Mouse (Mus musculus) layer of hippocampus, adult 8-10 months (tissue): Measurements from ENCODE around the gene Capn12. TPM values are rescaled to one million over a fixed set of nuclear protein-coding genes. Genes with fewer than 3 reads are reported as not detected.
"Not testable (repeated sequence)": the region's sequence is repeated elsewhere in the genome, so short reads cannot be mapped to it uniquely, and the experiment has no call there.

Experiments
- DNase-seq, 2 experiments: peaks; one replicate each; pipeline ENCODE4 v3.0.0; 2022; ENCODE audit warnings: low spot score in 2 of 2
- total RNA-seq, 4 experiments: library from RNA; stranded (reverse); gene quantifications; 2 replicates each; pipeline ENCODE4 v1.2.4; 2022

Capn12 gene
- total RNA-seq, 4 experiments from 2014 or later, result 0.25 to 0.61 (median 0.41) TPM

DNA sequence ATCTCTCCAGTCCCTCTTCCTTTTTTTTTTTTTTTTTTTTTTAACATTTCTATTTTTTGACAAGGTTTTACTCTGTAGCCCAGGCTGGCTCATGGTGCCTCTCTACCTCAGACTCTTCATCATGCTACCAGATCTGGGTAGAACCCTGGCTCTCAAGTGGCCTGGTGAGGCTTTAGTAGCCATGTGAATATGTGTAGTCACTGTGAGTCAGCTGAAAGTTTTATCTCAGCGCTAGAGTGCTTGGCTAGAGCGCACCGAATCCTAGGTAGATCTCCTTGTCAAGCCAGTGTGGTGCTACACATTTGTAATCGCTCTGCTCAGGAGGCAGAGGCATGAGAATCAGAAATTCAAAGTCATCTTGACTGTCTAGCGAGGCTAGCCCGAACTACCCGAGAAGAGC lies 4.1 kb upstream of the Capn12 start:
- no peak for DNase-seq

DNA sequence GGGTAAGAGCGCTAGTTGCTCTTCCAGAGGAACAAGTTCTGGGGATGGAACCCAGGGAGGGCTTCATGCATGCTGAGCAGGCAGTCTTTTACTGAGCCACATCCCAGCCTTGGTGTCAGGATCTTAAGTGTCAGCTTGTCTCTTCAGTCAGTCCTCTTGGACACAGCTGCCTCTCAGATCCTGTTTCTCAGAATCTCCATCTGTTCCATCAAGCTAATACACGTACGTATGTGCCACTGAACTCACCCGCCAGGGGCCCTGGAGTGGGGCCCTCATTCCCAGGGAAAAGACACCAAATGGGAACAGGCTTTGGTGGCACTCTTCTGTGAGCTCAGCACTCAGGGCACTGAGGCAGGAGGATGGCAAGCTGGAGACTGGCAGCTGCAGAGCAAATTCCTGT lies 3.4 kb upstream of the Capn12 start:
- no peak for DNase-seq

DNA sequence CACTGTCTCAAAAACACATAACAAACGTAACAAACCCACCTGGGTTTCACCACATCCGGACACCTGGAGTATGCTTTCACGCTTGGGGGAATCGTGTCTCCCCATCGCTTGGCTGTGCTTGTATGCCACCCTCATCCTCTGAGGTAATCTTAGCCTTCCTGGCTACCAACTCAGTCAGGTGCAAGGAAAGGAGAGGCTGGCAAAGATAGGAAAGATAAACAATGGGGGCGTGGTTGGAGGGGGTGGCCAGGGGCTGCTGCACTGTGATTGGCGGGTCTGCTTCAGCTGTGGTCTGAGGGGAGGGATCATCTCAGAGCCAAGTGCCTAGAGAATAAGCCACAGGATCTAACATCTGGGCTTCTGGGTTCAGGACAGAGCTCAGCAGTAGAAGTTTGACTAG lies 1.6 kb upstream of the Capn12 start:
- no peak for DNase-seq

DNA sequence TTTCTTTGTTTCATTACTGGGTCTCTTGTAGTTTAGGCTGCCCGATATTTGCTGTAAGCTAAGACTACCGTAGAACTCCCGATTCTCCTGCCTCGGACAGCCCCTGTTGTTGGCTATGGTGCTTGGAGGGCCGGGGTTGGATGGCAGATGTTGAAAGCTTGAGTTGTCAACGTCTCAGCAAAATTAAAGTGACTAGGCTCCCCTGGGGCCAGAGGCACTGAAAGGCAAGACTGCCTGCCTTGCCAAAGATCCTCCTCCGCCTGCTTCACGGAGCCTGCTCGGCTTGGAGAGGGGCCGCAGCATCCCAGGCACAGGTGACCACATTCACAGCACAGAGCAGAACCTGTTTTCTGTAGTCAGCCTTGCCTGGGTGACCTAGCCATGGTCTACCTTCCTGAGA lies 668 bp upstream of the Capn12 start:
- no peak for DNase-seq

DNA sequence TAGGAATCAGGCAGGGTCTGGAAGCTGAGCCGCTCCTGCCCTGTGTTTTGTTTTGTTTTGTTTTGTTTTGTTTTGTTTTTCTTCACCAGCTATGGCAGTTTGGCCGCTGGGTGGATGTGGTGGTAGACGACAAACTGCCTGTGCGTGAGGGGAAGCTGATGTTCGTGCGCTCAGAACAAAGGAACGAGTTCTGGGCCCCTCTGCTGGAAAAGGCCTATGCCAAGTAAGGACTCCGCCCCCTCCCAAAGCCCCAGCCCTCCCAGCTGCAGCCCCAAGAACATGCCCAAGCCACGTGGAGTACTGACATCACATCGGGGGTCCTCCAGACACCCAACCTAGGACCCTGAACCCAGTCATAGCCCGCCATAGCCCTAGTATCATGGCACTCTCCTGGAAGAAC lies 1.8 kb downstream of the Capn12 start:
- no peak for DNase-seq

DNA sequence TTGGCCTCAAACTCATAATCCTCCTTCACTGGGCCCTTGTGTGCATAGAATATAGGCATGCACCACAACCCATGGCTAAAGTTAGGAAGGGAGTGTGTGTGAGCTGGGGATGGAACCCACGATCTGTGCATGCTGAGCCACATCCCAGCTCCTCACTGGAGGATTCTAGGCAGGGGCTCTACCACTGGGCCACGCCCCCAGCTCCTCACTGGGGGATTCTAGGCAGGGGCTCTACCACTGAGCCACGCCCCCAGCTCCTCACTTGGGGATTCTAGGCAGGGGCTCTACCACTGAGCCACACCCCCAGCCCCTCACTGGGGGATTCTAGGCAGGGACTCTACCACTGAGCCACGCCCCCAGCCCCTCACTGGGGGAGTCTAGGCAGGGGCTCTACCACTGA lies 2.5 kb downstream of the Capn12 start:
- DNase-seq, result not testable (repeated sequence)

DNA sequence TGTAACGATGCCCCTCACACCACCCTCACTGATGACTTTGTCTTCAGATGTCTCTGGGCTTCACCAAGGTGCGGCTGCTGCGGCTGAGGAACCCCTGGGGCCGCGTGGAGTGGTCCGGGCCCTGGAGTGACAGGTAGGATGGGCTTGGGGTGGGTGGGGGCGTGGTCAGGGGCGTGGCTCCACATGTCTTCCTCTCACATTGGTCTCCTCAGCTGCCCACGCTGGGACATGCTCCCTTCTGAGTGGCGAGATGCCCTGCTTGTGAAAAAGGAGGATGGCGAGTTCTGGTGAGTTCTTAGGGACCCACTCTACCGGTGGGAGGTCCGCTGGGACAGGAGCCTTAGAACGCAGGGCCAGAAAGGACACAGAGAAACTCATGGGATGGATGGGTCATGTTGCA lies 5.3 kb downstream of the Capn12 start:
- no peak for DNase-seq

DNA sequence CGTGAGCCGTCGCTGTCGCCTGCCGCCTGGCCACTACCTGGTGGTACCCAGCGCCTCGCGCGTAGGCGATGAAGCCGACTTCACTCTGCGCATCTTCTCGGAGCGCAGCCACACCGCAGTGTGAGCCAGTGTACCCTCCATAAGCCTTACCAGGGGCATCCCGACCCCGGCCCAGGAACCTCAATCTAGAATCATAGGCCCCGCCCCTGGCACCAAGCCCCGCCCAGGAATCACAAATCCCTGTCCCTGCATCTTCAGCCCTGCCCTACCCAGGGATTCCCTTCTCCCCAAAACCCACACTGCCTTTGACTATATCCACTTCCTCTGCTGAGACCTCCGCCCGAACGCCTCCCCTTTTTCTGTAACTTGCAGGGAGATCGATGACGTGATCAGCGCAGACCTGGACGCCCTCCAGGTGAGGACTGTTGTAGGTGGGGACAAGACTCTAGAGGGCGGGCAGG lies 7.5 kb downstream of the Capn12 start:
- DNase-seq, result no peak

DNA sequence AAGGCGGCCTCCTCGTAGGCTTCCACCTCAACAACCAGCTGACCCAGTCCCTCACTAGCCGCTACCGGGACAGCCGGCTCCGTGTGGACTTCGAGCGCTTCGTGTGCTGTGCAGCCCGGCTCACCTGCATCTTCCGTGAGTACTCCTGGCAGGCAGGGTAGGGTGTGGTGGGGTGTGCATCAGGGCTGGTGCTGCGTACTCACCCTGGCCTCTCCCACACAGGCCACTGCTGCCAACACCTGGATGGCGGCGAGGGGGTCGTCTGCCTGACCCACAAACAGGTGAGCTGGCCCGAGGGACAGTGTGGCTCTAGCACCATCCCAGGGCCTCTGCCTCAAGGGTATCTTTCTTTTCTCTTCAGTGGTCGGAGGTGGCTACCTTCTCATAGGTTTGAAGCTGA lies 11.4 kb downstream of the Capn12 start:
- no peak for DNase-seq

DNA sequence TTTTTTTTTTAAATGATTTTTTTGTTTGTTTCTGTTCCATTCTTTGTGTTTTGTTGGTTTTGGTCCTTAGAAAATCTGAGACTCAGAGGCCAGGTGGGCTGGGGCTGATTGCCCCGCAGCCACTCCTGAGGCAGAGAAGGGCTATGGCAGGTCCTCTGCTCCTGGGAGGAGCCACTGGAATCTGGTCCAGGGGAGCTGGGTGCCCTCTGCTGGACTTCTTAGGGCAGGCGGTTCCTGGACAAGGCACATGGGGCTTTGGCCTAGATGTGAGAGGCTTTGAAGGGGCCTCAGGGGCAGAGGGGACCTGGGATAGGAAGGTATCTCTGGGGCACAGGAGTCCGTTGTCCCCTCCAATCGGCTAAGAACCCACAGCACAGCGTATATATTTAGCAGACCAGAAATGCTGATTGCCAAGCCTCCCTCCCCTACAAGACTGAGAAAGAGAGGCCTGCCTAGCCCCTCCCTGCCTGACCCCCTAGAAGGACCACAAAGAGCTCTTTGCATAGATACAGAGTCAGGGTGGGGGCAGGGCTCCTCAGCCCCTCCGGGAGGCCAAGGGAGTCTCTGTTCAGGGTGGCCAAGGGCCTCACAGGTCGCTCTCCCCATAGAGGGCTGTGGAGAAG lies 12.5 kb downstream of the Capn12 start:
- DNase-seq, result no peak

DNA sequence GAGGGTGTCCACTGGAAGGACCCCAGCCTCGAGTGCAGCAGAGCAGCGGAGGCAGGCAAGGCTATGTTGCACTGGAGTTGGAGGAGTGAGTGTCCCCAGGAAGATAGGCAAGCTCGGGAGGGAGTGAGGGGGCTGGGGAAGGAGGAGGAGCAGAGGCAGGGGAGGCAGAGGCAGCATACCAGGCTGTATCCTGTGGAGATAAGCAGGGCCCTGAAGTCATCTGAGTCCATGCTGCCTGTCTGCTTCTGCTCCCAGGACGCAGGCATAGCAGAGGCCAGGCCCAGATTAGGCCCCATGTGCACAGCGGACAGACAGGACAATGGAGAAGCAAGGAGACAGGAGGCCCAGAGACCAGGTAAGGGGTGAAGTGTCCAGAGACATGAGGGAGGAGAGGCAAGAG lies 13.7 kb downstream of the Capn12 start:
- no peak for DNase-seq

DNA sequence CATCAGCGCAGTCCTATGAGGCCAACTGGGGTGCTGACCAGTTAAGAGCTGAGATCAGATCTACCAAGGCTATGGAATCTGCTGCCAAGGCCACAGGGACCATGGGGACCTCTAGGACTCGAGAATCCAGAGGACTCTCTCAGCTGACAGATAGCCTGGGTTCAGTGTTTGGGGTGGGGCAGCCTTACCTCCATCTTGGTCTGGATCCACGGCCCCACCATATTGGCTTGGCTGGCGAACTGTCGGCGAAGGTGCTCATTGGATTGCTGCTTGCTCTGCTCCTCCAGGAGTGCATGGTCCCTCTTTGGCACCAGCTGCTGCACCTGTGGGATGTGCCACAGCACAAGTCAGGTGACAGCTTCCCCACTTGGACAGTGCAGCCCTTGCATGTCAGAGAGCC lies 16.4 kb downstream of the Capn12 start:
- no peak for DNase-seq

DNA sequence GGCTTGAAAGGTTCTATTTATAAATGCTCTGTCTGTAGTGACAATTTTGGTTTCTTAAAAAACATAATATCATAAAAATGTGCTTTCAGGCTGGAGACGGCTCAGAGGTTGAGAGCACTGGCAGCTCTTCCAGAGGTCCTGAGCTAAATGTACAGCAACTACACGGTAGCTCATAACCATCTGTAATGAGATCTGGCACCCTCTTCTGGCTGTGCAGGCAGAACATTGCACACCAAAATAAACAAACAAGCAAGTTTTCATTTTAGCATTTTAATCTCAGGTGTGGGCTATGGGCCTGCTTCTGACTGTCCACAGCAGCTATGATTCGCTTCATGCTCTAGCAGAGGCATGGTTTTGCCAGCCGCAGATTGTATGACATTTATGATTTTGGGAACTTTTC lies 18.8 kb downstream of the Capn12 start:
- no peak for DNase-seq

DNA sequence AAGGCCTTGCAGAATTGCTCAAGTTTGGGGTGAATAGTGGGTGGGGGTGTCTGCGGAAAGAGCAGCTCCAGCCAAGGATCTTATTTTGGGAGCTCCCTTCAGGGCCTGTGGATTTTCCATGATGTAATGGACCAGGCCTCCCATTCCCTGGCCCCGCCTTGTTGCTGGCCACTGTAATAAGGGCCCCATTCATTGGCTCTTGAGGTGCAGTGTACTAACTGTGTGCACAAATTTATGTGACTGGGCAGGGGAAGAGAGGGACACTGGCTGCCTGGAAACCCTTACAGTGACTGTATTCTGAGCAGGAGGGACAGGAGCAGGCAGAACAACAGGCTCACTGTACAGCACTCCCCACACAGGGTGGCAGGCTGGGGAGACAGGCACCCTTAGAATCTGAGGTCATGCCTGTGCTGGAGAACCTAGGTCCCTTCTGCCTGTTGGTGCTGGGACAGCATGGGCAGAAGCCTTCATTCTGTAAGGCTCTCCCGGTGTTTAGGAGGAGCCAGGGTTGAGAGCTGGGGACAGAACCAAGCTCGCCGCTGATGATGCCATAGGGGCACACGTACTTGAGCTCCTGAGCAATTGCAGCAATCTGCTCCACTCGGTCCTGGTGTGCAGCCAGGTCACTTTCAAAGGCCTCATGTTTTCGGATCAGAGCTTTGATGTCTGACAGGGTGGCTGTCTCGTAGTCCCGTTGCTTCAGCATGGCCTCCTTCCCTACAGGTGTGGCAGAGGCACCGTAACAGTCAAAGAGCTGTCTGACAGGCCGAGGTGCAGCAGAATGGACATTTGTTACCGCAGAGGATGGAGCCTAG lies 20.3 kb downstream of the Capn12 start:
- DNase-seq, result peak in 1 of 2 experiments; percentile 60

DNA sequence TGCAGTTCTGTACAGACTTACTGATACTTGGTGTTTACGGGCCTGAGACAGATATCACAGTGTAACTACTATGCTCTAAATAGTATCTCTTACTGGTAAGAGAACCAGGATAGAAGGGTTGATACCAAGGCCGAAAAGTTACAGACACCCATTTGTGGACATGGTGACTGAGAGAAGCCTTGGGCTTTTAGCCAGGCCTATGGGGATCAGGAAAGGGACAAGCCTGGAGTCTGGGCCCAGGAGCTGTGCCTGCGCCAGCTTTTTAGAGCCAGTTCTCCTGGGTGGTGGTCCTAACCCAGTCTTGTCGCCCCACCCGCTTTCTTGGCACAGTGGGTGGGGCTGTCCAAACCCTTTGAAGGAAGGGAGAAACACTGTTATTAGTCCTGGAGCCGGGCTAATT lies 21.0 kb downstream of the Capn12 start:
- no peak for DNase-seq

DNA sequence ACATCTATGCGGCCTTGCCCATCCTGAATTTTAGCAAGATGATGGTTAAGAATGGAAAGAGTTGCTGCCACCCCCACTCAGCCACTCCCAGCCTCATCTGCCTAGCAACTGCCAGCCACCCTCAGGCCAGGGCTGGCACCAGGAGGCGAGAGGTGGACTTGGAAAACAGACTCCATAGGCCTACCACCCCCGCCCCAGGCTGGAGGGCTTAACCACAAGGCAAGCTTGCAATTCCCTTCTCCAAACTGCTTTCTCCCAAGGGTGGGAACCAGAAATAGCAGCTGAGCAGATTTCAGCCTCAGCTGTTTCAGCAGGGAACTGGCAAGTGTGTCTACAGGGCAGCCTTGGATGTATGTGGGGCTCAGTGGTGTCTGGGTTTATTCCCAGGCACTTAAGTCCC lies 21.6 kb downstream of the Capn12 start:
- DNase-seq, result peak; percentile 59 to 78

DNA sequence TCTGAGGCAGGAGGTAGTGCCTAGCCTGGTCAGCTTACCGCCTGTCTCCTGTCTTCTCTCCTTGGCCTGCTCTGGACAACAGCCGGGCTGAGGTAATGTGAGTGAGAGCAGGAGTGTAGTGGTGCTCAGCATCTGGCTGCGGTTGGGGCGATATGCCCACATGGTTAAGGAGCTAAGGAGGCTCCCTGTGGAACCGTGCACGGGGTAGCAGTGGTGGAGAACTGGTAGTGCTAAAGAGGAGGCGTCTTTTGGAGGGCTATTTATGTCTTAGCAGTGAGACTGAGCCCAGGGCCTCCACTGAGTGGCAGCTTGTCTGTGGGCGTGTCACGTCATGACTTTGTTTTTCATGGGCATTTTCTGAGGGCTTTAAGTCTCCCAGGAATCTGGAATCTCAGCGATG lies 22.6 kb downstream of the Capn12 start:
- DNase-seq, result peak; percentile 73 to 77

DNA sequence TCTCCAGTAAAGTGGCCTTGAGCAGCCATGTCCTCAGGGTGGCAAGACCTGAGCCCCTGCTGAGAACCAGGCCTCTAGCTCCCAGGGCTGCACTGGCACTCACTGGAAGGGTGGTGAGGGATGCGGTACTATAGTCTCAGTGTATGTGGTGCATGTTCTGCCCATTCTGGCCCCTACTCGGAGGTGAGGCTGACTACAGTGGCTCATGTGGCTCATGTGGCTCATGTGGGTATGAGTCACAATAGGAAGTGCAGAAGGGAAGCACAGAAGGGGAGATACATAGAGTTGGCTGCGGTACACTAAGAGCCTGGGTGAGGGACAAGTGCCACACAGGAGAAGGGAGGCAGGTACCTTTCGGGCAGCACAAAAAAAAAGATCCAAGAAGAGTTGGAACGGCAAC lies 26.0 kb downstream of the Capn12 start:
- DNase-seq, result no peak

DNA sequence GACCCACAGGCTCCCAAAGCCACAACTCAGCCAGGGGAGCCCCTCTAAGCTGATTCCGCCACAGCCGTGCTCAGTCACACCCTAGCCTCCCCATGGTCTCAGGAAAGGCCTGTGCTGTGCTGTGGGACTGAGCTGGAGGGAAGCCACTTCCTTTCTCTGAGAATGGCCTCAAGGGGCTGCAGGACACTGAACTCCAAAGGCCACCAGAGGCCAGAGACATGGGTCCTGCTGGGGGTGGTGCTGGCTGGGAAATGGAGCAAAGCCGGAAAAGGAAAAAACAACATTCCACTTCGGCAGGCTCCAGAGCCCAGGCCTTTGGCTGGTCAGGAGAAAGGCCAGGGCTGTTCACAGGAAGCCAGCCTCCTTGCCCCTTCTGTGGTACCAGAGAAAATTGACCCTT lies 30.4 kb downstream of the Capn12 start:
- no peak for DNase-seq

DNA sequence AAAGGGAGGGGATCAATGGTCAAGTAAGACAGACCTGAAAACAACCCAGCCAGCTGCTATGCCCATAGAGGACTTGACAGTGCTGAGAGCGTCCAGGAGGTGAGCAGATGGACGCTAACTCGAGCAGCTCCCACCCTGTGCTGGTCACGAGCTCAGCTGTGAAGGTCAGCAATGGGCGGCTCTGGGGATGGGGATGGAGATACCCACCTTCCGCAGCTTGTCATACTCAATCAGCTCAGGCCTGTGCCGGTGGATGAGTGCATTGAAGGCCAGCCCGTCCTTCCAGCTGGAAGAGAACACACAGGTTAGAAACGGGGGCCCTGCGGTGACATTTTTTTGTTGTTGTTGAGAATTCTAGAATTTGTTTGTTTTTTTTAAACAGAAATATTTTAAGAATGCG lies 31.9 kb downstream of the Capn12 start:
- no peak for DNase-seq

DNA sequence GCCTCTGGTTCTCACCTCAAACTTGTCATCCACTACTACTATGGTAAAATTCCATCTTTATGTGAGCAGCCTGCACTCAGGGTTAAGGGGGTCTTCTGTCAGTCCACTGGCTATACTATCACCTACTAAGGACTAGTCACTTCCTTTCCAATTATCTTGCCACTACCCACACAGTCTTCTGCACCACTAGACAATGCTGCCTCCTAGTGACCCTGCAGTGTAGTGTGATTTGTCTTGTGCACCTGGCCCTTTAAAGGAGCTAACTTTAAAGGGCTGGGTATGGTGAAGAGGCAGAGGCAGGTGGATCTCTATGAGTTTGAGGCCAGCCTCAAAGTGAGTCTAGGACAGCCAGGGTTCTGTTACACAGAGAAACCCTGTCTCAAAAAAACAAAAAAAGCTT lies 35.3 kb downstream of the Capn12 start:
- no peak for DNase-seq

DNA sequence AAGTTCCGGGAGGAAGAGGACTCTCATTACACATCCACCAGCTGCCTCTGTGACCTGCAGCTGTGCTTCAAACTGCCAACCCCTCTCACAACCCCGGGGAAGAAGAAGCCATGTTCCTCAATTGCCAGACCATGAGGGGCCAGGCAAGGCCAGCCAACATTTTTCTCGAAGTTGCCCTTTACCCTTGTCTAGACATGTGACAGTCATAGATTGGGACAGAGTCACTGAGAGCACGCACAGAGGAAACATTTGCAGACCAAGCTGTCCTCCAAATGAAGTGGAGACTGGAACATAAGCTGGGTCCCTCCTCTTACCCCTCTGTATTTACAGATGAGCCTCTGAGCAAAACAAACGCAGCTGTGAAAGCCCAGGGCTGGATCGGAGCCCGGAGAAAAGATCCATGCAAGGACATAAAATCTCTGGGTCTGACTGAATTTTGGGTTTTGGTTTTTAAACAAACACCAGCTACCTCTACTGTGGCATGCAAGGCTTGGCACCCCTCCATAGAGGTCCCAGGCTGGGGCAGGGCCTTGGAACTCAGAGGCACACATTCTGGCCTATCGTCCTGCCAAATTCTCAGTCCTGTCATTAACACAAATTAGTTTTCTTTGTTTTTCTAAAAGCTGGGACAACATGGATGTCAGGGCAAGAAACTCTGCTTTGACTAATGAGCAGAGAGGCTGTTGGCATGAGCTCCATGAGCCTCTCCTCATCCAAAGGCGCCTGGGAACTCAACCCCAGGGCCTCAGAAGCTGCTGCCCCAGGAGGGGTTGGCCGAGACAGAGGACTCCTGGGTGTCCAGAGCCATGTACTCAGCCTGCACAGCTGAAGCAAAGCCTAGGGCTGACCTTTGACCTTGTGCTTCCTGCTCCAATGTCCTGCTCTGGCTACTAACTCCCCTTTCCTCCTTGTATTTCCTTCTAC lies 36.5 kb downstream of the Capn12 start:
- peak; percentile 76 to 82 for DNase-seq
